Mouse (Mus musculus): ENCODE data around the gene Map3k5. TPM values are rescaled to one million over a fixed set of nuclear protein-coding genes. Genes with fewer than 3 reads are reported as not detected.

Map3k5 gene
- polyA plus RNA-seq, 1 experiment from 2014 or later = 3.1 TPM

DNA sequence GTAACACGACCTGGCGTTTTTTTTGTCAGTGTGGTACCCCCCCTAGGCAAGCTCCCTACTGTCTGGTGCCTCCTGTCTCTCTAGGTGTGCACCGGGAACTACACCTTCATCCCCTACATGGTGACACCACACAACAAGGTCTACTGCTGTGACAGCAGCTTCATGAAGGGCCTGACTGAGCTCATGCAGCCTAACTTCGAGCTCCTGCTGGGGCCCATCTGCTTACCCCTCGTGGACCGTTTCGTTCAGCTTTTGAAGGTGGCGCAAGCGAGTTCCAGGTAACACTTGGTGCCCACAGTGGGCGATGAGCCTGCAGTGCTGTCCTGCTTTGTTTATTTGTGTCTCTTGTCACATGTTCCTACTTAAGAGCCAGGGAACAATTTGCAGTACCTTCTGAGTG is 89.3 kb downstream of the Map3k5 start:
- no peak for TF ChIP-seq EP300 (IDR thresholded peaks at IDR 0.05)
- no peak for TF ChIP-seq CTCF (IDR thresholded peaks at IDR 0.05)
- 72% methylated on average over 10 of the region's 10 CpGs for WGBS
- Histone ChIP-seq H3K4me1 (ENCODE audit: insufficient read depth, low read depth, low read length) (no peaks in the 10 kb centered on the region), H3K9me3 (ENCODE audit: low read length) (no peaks in the 10 kb centered on the region), H3K27ac (ENCODE audit: low read length) (no peak overlapping the region), H3K36me3 (ENCODE audit: insufficient read depth, low read length) (no peaks in the 10 kb centered on the region), H3K4me2 (replicated peaks; ENCODE audit: low read depth, low read length) (no peak overlapping the region), H3K27me3 (replicated peaks; ENCODE audit: insufficient read depth, low read length) (no peaks in the 10 kb centered on the region), H3K4me3 (ENCODE audit: low read depth, low read length) (no peak overlapping the region), H3K9ac (replicated peaks; ENCODE audit: low read depth) (no peak overlapping the region)
- no peak for DNase-seq (ENCODE audit: low spot score)
- ATAC-seq = no peak

DNA sequence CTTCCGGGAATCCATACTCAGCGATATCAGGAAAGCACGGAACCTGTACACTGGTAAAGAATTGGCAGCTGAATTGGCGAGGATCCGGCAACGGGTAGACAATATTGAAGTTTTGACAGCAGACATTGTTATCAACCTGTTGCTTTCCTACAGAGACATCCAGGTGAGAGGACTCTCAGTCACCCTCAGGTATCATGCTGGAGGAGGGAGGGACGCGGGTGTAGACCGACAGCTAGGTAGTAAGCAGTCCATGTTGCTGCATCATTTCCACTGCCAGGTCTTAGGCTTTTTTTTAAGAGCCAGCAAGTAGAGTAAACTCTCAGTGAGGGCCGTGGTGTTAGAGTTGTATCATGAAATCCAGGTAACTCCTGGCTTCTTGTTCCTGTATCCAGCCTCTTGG is 90.6 kb downstream of the Map3k5 start:
- WGBS = 95% methylated on average over 10 of the region's 10 CpGs
- Histone ChIP-seq H3K9me3 (ENCODE audit: low read length) (no peaks in the 10 kb centered on the region), H3K27ac (ENCODE audit: low read length) (no peak overlapping the region), H3K36me3 (ENCODE audit: insufficient read depth, low read length) (no peaks in the 10 kb centered on the region), H3K4me2 (replicated peaks; ENCODE audit: low read depth, low read length) (no peak overlapping the region), H3K4me3 (ENCODE audit: low read depth, low read length) (no peak overlapping the region), H3K4me1 (ENCODE audit: insufficient read depth, low read depth, low read length) (no peaks in the 10 kb centered on the region), H3K9ac (replicated peaks; ENCODE audit: low read depth) (no peak overlapping the region), H3K27me3 (replicated peaks; ENCODE audit: insufficient read depth, low read length) (no peaks in the 10 kb centered on the region)
- DNase-seq (ENCODE audit: low spot score) (no peak), ATAC-seq (no peak)
- TF ChIP-seq EP300 (IDR thresholded peaks at IDR 0.05) = no peak
- no peak for TF ChIP-seq CTCF (IDR thresholded peaks at IDR 0.05)

DNA sequence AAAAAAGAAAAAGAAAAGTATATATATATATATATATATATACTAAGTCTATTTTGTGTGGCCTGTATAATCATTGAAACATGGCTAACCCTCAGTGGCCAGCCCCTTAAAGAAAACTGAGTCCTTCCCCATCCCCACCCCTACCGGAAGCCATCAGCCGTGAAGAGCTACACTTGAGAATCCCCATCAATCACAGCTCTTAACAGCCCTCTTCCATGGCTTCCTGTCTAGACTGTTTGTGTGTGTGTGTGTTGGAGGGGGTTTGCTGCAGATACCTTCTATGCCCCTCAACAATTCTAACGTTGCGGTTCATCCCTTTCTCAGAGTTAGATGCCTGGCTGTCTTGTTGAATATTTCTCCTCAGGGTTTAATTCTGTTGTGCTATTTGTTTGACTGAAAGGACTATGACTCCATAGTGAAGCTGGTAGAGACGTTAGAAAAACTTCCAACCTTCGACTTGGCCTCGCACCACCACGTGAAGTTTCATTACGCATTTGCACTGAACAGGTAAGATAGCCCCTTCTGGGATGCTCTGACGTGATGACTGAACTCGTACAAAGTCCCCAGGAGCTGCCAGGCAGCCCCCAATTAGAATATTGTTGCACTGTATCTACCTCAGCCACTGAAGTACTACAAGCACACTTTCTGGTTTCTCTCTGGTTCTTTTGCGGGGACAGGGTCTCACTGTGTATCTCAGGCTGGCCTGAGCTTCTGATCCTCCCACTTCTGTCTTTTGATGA is 91.7 kb downstream of the Map3k5 start:
- ATAC-seq = no peak

DNA sequence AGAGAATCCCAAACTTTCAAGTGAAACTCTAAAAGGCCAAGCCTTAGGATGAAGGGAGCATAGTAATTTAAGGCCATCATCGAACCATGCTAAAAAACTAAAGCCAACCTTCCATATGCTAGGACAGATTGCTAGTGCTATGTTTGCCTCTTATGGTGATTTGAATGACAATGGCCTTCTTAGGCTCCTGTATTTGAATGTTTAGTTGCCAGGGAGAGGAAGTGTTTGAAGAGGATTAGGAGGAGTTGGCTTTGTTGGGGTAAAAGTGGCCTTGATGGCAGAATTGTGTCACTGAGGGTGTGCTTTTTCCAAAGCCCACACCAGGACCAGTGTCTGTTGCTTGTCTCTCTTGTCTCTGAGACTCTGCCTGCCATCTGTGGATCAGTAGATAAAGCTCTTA is 96.4 kb downstream of the Map3k5 start:
- no peaks in the 10 kb centered on the region for H3K27me3 ChIP-seq (replicated peaks; ENCODE audit: insufficient read depth, low read length)
- TF ChIP-seq CTCF (IDR thresholded peaks at IDR 0.05) (no peak), EP300 (IDR thresholded peaks at IDR 0.05) (no peak)
- no peaks in the 10 kb centered on the region for H3K36me3 ChIP-seq (ENCODE audit: insufficient read depth, low read length)
- ATAC-seq = no peak
- no peak overlapping the region for H3K4me3 ChIP-seq (ENCODE audit: low read depth, low read length)
- H3K9ac ChIP-seq (replicated peaks; ENCODE audit: low read depth) = no peak overlapping the region
- no peaks in the 10 kb centered on the region for H3K4me1 ChIP-seq (ENCODE audit: insufficient read depth, low read depth, low read length)
- 87% methylated on average over 1 of the region's 1 CpGs for WGBS
- no peaks in the 10 kb centered on the region for H3K9me3 ChIP-seq (ENCODE audit: low read length)
- no peak for DNase-seq (ENCODE audit: low spot score)
- H3K27ac ChIP-seq (ENCODE audit: low read length) = no peak overlapping the region
- no peak overlapping the region for H3K4me2 ChIP-seq (replicated peaks; ENCODE audit: low read depth, low read length)

More for the DNA sequence above, 91.7 kb downstream of the Map3k5 start:
- no peak overlapping the region for H3K4me3 ChIP-seq (ENCODE audit: low read depth, low read length)
- H3K4me1 ChIP-seq (ENCODE audit: insufficient read depth, low read depth, low read length) = no peaks in the 10 kb centered on the region
- H3K4me2 ChIP-seq (replicated peaks; ENCODE audit: low read depth, low read length) = no peak overlapping the region
- no peak for DNase-seq (ENCODE audit: low spot score)
- no peak overlapping the region for H3K27ac ChIP-seq (ENCODE audit: low read length)
- no peaks in the 10 kb centered on the region for H3K36me3 ChIP-seq (ENCODE audit: insufficient read depth, low read length)
- no peaks in the 10 kb centered on the region for H3K9me3 ChIP-seq (ENCODE audit: low read length)
- WGBS = 61% methylated on average over 12 of the region's 12 CpGs
- H3K27me3 ChIP-seq (replicated peaks; ENCODE audit: insufficient read depth, low read length) = no peaks in the 10 kb centered on the region
- no peak for TF ChIP-seq CTCF (IDR thresholded peaks at IDR 0.05)
- TF ChIP-seq EP300 (IDR thresholded peaks at IDR 0.05) = no peak
- no peak overlapping the region for H3K9ac ChIP-seq (replicated peaks; ENCODE audit: low read depth)

DNA sequence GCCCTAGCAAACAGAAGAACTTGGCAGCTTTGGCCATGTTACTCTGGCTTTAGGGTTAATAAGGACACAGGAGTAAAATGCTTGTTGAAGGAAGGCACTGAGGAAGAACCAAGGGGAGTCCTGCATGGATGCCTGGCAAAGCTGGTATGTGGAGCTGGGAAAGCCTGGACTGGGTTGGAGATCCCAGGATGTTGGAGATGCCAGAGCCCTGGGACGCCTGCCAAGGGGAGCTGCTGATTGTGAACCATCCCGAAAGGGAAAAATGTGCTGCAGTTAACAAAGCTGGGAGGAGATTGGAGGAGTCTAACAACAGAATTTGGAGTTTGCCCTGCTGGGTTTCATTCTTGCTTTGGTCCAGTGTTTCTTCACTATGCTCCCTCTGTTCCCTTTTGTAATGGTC is 97.7 kb downstream of the Map3k5 start:
- peak; percentile 18 for DNase-seq (ENCODE audit: low spot score)
- TF ChIP-seq EP300 (IDR thresholded peaks at IDR 0.05) = no peak
- Histone ChIP-seq H3K27me3 (replicated peaks; ENCODE audit: insufficient read depth, low read length) (no peaks in the 10 kb centered on the region), H3K4me1 (ENCODE audit: insufficient read depth, low read depth, low read length) (no peaks in the 10 kb centered on the region), H3K9ac (replicated peaks; ENCODE audit: low read depth) (no peak overlapping the region), H3K4me3 (ENCODE audit: low read depth, low read length) (no peak overlapping the region), H3K4me2 (replicated peaks; ENCODE audit: low read depth, low read length) (no peak overlapping the region), H3K36me3 (ENCODE audit: insufficient read depth, low read length) (no peaks in the 10 kb centered on the region), H3K9me3 (ENCODE audit: low read length) (no peaks in the 10 kb centered on the region), H3K27ac (ENCODE audit: low read length) (no peak overlapping the region)
- 38% methylated on average over 2 of the region's 2 CpGs for WGBS
- no peak for ATAC-seq

DNA sequence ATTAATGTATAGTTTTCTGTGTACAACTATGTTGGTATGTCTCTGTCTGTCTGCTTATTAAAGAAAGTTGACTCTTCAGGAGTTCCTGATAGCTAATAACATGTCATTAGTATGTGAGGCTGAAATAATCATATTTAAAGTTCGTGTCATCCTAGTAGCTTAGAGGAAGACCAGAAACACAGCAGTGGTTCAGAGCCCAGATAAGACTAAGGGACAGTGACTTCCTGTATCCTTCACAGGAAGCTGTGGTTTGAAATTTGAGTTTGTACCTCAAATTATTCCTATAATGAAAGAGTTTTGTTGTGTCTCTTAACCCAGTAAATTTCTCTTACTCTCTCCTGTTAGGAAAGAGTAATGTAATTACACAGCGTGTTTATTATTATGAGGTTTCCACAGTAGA is 102.1 kb downstream of the Map3k5 start:
- Histone ChIP-seq H3K27me3 (replicated peaks; ENCODE audit: insufficient read depth, low read length) (no peaks in the 10 kb centered on the region), H3K27ac (ENCODE audit: low read length) (no peak overlapping the region), H3K4me2 (replicated peaks; ENCODE audit: low read depth, low read length) (no peak overlapping the region), H3K9me3 (ENCODE audit: low read length) (no peaks in the 10 kb centered on the region), H3K4me1 (ENCODE audit: insufficient read depth, low read depth, low read length) (no peaks in the 10 kb centered on the region), H3K9ac (replicated peaks; ENCODE audit: low read depth) (no peak overlapping the region), H3K4me3 (ENCODE audit: low read depth, low read length) (no peak overlapping the region), H3K36me3 (ENCODE audit: insufficient read depth, low read length) (no peaks in the 10 kb centered on the region)
- DNase-seq (ENCODE audit: low spot score) (no peak), ATAC-seq (no peak)
- TF ChIP-seq EP300 (IDR thresholded peaks at IDR 0.05) = no peak
- no peak for TF ChIP-seq CTCF (IDR thresholded peaks at IDR 0.05)
- 70% methylated on average over 2 of the region's 2 CpGs for WGBS

DNA sequence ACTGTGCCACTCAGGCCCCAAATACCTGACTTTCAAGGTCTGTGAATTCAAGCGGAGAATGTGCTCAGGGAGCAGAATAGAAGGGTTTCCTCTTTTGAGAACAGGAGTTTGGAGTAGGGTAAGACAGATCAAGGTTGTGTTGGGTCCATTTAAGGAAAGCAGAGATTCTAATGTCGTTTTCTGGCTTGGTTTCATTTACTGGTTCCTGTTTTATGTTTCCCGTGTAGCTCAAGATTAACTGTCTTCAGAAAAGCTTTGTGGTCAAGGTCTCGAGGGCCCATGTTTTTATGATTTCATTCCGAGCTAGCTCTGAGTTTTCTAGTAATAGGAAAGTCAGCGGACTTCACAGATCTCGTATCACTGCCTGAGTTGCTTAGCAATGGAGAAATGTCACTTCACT is 102.6 kb downstream of the Map3k5 start:
- DNase-seq (ENCODE audit: low spot score) = no peak
- WGBS = 75% methylated on average over 7 of the region's 7 CpGs

More for the DNA sequence above, 102.6 kb downstream of the Map3k5 start:
- no peaks in the 10 kb centered on the region for H3K36me3 ChIP-seq (ENCODE audit: insufficient read depth, low read length)
- no peaks in the 10 kb centered on the region for H3K9me3 ChIP-seq (ENCODE audit: low read length)
- no peak for ATAC-seq
- TF ChIP-seq EP300 (IDR thresholded peaks at IDR 0.05) (no peak), CTCF (IDR thresholded peaks at IDR 0.05) (no peak)
- H3K27me3 ChIP-seq (replicated peaks; ENCODE audit: insufficient read depth, low read length) = no peaks in the 10 kb centered on the region
- H3K4me1 ChIP-seq (ENCODE audit: insufficient read depth, low read depth, low read length) = no peaks in the 10 kb centered on the region
- H3K4me2 ChIP-seq (replicated peaks; ENCODE audit: low read depth, low read length) = no peak overlapping the region
- H3K27ac ChIP-seq (ENCODE audit: low read length) = no peak overlapping the region
- no peak overlapping the region for H3K9ac ChIP-seq (replicated peaks; ENCODE audit: low read depth)
- H3K4me3 ChIP-seq (ENCODE audit: low read depth, low read length) = no peak overlapping the region
